Mouse (Mus musculus) small intestine, adult 2 months (tissue): ENCODE data around the gene Nab2.

Experiments used
- CTCF ChIP-seq: fragments of 200-500 bp; IDR thresholded peaks from 2 replicates; pipeline ENCODE4 v1.5.1; 2012; ENCODE audit warnings: low read depth, mild to moderate bottlenecking, control low read depth, inconsistent platforms, low read length, moderate library complexity, mixed read lengths; ENCODE audit not compliant: insufficient replicate concordance, insufficient read length; ENCODE audit errors: extremely low read depth
- POLR2A ChIP-seq: fragments of 200-500 bp; IDR thresholded peaks from 2 replicates; pipeline ENCODE4 v1.6.1; 2012; ENCODE audit warnings: low read depth, mild to moderate bottlenecking, control low read depth, inconsistent platforms, low read length, moderate library complexity

GRCm38 (mm10) chr10:127615034-127615374, 53.4 kb downstream of the Nab2 start:
- TF ChIP-seq CTCF = no peak
- TF ChIP-seq POLR2A = no peak
